Mouse (Mus musculus) CH12.LX (cell line): ENCODE data around the gene Zbtb44. TPM values are rescaled to one million over a fixed set of nuclear protein-coding genes. Genes with fewer than 3 reads are reported as not detected.

Source experiments
- DNase-seq: peaks from one replicate; pipeline ENCODE4 v3.0.0-alpha.2; 2013; ENCODE audit errors: extremely low read depth
- H3K27ac ChIP-seq: 2 replicates; pipeline ENCODE4 v1.5.1; 2012; ENCODE audit warnings: low read depth, mild to moderate bottlenecking, control low read depth, moderate library complexity; ENCODE audit not compliant: insufficient read depth
- H3K27me3 ChIP-seq: replicated peaks from 2 replicates; pipeline ENCODE3; 2012; ENCODE audit warnings: inconsistent platforms
- H3K36me3 ChIP-seq, 2 experiments: replicated peaks in 1 of 2; 2 replicates each; pipeline versions ENCODE3 to v1.6.1; 2012; ENCODE audit warnings: inconsistent platforms in 1 of 2, low read length in 1 of 2, mild to moderate bottlenecking in 1 of 2, mixed read lengths in 1 of 2, moderate library complexity in 1 of 2; ENCODE audit not compliant: control insufficient read depth in 1 of 2, insufficient read depth in 1 of 2
- H3K4me1 ChIP-seq, 2 experiments: 2 replicates each; pipeline ENCODE4 v1.6.1; 2012; ENCODE audit warnings: inconsistent platforms in 1 of 2, moderate library complexity in 1 of 2; ENCODE audit not compliant: insufficient read depth in 2 of 2, control insufficient read depth in 1 of 2
- H3K4me2 ChIP-seq: 2 replicates; pipeline ENCODE4 v1.6.1; 2012; ENCODE audit warnings: low read depth, mild to moderate bottlenecking, control low read depth; ENCODE audit not compliant: poor library complexity, insufficient read depth, severe bottlenecking
- H3K4me3 ChIP-seq, 3 experiments: fragments of 150-350 bp in 1 of 3; sonication (generic) in 1 of 3; replicated peaks in 1 of 3; 2 replicates each; pipeline versions ENCODE3 to v1.5.1; 2011 to 2012; ENCODE audit warnings: low read depth in 2 of 3, low read length in 2 of 3, mild to moderate bottlenecking in 2 of 3, moderate library complexity in 2 of 3, control low read depth in 1 of 3, improper control_type of control experiment in 1 of 3, inconsistent platforms in 1 of 3, mixed read lengths in 1 of 3; ENCODE audit not compliant: poor library complexity in 1 of 3
- H3K79me2 ChIP-seq: replicated peaks from 2 replicates; pipeline ENCODE4 v1.6.1; 2012; ENCODE audit warnings: mild to moderate bottlenecking, moderate library complexity; ENCODE audit not compliant: control insufficient read depth, poor library complexity, insufficient read depth, severe bottlenecking; ENCODE audit errors: extremely low read depth
- H3K9ac ChIP-seq: 2 replicates; pipeline ENCODE4 v1.6.1; 2012; ENCODE audit warnings: low read depth, mild to moderate bottlenecking, control low read depth, moderate library complexity; ENCODE audit not compliant: insufficient read depth
- H3K9me3 ChIP-seq: replicated peaks from 2 replicates; pipeline ENCODE3; 2012; ENCODE audit warnings: low read length, inconsistent platforms, mixed read lengths
- CHD1 ChIP-seq: IDR thresholded peaks from 2 replicates; pipeline ENCODE4 v1.6.1; 2012; ENCODE audit warnings: low read depth, low read length, improper control_type of control experiment, inconsistent platforms
- CHD2 ChIP-seq: IDR thresholded peaks from 2 replicates; pipeline ENCODE4 v1.6.1; 2011; ENCODE audit warnings: low read length, improper control_type of control experiment
- ETS1 ChIP-seq: conservative IDR thresholded peaks from 2 replicates; pipeline ENCODE4 v1.6.1; 2012; ENCODE audit warnings: low read depth, mild to moderate bottlenecking, inconsistent platforms, low read length, improper control_type of control experiment, moderate library complexity
- HCFC1 ChIP-seq: IDR thresholded peaks from 2 replicates; pipeline ENCODE4 v1.6.1; 2012; ENCODE audit warnings: low read depth, mild to moderate bottlenecking, inconsistent platforms, low read length, improper control_type of control experiment
- JUN ChIP-seq: IDR thresholded peaks from 2 replicates; pipeline ENCODE4 v1.6.1; 2011; ENCODE audit warnings: low read depth, mild to moderate bottlenecking, low read length, improper control_type of control experiment, moderate library complexity; ENCODE audit not compliant: insufficient read depth
- JUND ChIP-seq: conservative IDR thresholded peaks from 2 replicates; pipeline ENCODE4 v1.6.1; 2011; ENCODE audit warnings: low read depth, low read length, improper control_type of control experiment
- MAFK ChIP-seq: IDR thresholded peaks from 2 replicates; pipeline ENCODE4 v1.6.1; 2011; ENCODE audit warnings: low read length, improper control_type of control experiment; ENCODE audit not compliant: insufficient replicate concordance
- MAX ChIP-seq: IDR thresholded peaks from 2 replicates; pipeline ENCODE4 v1.6.1; 2011; ENCODE audit warnings: low read length, improper control_type of control experiment
- MAZ ChIP-seq: IDR thresholded peaks from 2 replicates; pipeline ENCODE4 v1.6.1; 2012; ENCODE audit warnings: low read depth, mild to moderate bottlenecking, inconsistent platforms, low read length, improper control_type of control experiment, moderate library complexity
- MYC ChIP-seq: IDR thresholded peaks from 2 replicates; pipeline ENCODE4 v1.6.1; 2011; ENCODE audit warnings: low read depth, mild to moderate bottlenecking, improper control_type of control experiment, low read length
- PAX5 ChIP-seq: IDR thresholded peaks from 2 replicates; pipeline ENCODE4 v1.6.1; 2012; ENCODE audit warnings: low read length, inconsistent platforms, mixed read lengths
- POLR2A ChIP-seq: IDR thresholded peaks from 2 replicates; pipeline ENCODE4 v1.6.1; 2011; ENCODE audit warnings: low read depth, mild to moderate bottlenecking, improper control_type of control experiment, low read length
- POLR2AphosphoS2 ChIP-seq: IDR thresholded peaks from 2 replicates; pipeline ENCODE4 v1.6.1; 2011; ENCODE audit warnings: low read depth, low read length, improper control_type of control experiment
- UBTF ChIP-seq: IDR thresholded peaks from 2 replicates; pipeline ENCODE4 v1.6.1; 2012; ENCODE audit warnings: low read depth, mild to moderate bottlenecking, inconsistent platforms, low read length, improper control_type of control experiment, moderate library complexity
- USF1 ChIP-seq: IDR thresholded peaks from 2 replicates; pipeline ENCODE4 v1.6.1; 2014; ENCODE audit warnings: low read depth, mild to moderate bottlenecking, inconsistent platforms, low read length, improper control_type of control experiment
- USF2 ChIP-seq: conservative IDR thresholded peaks from 2 replicates; pipeline ENCODE4 v1.6.1; 2011; ENCODE audit warnings: low read depth, low read length, improper control_type of control experiment
- ZC3H11A ChIP-seq: IDR thresholded peaks from 2 replicates; pipeline ENCODE4 v1.6.1; 2012; ENCODE audit warnings: low read depth, mild to moderate bottlenecking, inconsistent platforms, low read length, improper control_type of control experiment
- ZNF384 ChIP-seq: IDR thresholded peaks from 2 replicates; pipeline ENCODE4 v1.6.1; 2012; ENCODE audit warnings: low read depth, low read length, improper control_type of control experiment, inconsistent platforms
- dilution Hi-C: fragments of 300-500 bp; cut with MboI; formaldehyde crosslinking; loops from 2 replicates; pipeline ENCODE4 v1.14.3; 2020; ENCODE audit warnings: low sequenced_read_pairs; ENCODE audit not compliant: extremely low pct_unique_long_range_greater_than_20kb, extremely low pct_ligation_motif_present
- in situ Hi-C: fragments of 300-500 bp; cut with MboI; formaldehyde crosslinking; loops from 3 replicates; pipeline ENCODE4 v1.14.3; 2019; ENCODE audit warnings: low sequenced_read_pairs, low pct_ligation_motif_present, low pct_unique_long_range_greater_than_20kb, mixed read lengths
- polyA plus RNA-seq: library from polyadenylated mRNA; unstranded; fragments of >175 nt; gene quantifications from 2 replicates; pipeline ENCODE4 v1.2.1, GENCODE M21; 2012; ENCODE audit warnings: low read depth; ENCODE audit not compliant: insufficient read length
- total RNA-seq, 2 experiments: library from RNA; depleted of rRNA; stranded (reverse); fragments of 300-350 nt in 1 of 2; fragments of >200 nt in 1 of 2; gene quantifications; 2 replicates each; pipeline ENCODE4 v1.2.3; 2012 to 2014

Gene Zbtb44
- total and polyA plus RNA-seq, 3 experiments, result 9.1 to 14.3 (median 14.0) TPM

DNA sequence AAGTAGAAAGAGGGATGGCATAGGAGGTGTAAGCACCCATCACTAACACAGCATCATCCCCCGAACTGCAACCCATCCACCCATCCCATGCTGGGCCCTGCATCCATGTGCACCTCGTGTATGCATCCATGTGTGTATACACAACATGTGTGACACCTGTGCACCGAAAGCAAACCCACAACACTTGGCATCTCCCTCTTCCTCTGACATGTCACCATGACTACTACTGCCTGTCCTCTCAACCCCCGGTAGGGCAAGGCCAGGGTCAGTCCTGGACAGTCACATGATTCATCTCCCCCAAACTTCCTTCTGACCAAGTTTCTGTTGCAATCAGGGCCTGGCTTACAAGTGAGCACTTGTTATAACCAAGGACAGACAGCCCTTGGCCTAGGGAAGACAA, 58.4 kb downstream of the Zbtb44 start:
- Histone ChIP-seq H3K27ac (no peak overlapping the region), H3K9me3 (no peaks in the 10 kb centered on the region), H3K4me2 (no peak overlapping the region), H3K9ac (no peak overlapping the region), H3K4me3 (no peak overlapping the region), H3K27me3 (no peaks in the 10 kb centered on the region), H3K4me1 (peaks cover 5 to 6% of the 10 kb centered on the region in 2 experiments; a peak in 2 of 4 replicates), H3K36me3 (peaks cover 0 to 21% of the 10 kb centered on the region in 2 experiments), H3K79me2 (no peaks in the 10 kb centered on the region)
- in situ Hi-C loops, result loop anchor here (5.0 kb wide), 2 partner anchors 137 to 607 kb away; no protein-coding TSS in a partner anchor
- dilution Hi-C loops, result no loop called here
- no peak for DNase-seq
- TF ChIP-seq CHD1 (no peak), POLR2A (no peak), UBTF (no peak), MAZ (no peak), ZNF384 (no peak), MYC (no peak), JUN (no peak), PAX5 (no peak), ETS1 (no peak)

DNA sequence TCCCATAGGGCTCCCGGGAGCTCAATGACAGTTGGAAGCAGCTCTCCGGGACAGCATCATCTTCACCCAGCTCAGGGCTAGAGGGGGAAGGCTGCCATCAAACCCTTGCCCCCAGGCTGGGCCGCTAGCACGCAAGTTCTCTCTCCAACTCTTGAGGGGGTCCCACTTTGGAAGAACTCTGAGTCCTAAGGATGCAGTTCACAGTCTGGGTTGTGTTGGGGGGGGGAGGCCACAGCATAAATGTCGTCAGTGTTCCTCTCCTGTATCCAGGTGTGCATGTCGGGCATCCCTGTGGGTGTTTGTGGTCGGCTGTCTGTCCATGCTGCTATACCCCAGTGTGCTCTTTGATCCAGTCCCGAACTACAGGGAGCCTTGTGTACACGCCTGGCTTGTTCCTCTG, 59.1 kb downstream of the Zbtb44 start:
- Histone ChIP-seq H3K4me1 (peaks cover 5 to 6% of the 10 kb centered on the region in 2 experiments; a peak in 2 of 4 replicates), H3K9me3 (no peaks in the 10 kb centered on the region), H3K79me2 (no peaks in the 10 kb centered on the region), H3K4me3 (no peak overlapping the region), H3K9ac (no peak overlapping the region), H3K27ac (no peak overlapping the region), H3K4me2 (no peak overlapping the region), H3K27me3 (no peaks in the 10 kb centered on the region), H3K36me3 (peaks cover 0 to 22% of the 10 kb centered on the region in 2 experiments)
- TF ChIP-seq HCFC1, result no peak
- TF ChIP-seq MAFK, result no peak
- TF ChIP-seq UBTF, result no peak
- TF ChIP-seq USF2, result no peak
- TF ChIP-seq CHD2, result no peak
- no peak for TF ChIP-seq MAX
- no peak for TF ChIP-seq USF1
- TF ChIP-seq JUND, result no peak
- TF ChIP-seq ETS1, result no peak
- no peak for TF ChIP-seq ZC3H11A
- no peak for TF ChIP-seq POLR2AphosphoS2
- DNase-seq, result no peak
- dilution Hi-C loops (no loop called here), in situ Hi-C loops (loop anchor here (5.0 kb wide), 2 partner anchors 137 to 607 kb away; no protein-coding TSS in a partner anchor)
